Mouse (Mus musculus) brain, embryonic 14.5 days (tissue): ENCODE measurements around the gene Gm28230.

Experiments
- CTCF ChIP-seq: fragments of 200-500 bp; IDR thresholded peaks from 2 replicates; pipeline ENCODE4 v1.5.1; 2012; ENCODE audit warnings: inconsistent platforms, mild to moderate bottlenecking, moderate library complexity, borderline replicate concordance; ENCODE audit not compliant: insufficient read depth, insufficient read length; ENCODE audit errors: extremely low read depth
- POLR2A ChIP-seq: fragments of 200-500 bp; IDR thresholded peaks from 2 replicates; pipeline ENCODE4 v1.6.1; 2012; ENCODE audit warnings: mild to moderate bottlenecking, inconsistent platforms, borderline replicate concordance; ENCODE audit not compliant: poor library complexity, insufficient read depth, insufficient read length, severe bottlenecking; ENCODE audit errors: extremely low read depth

- TF ChIP-seq CTCF (peak; percentile 24; the same call in 1 of the 2 replicates), POLR2A (no peak)
Measured at GRCm38 (mm10) chr2:74697567-74698121, 28.9 kb upstream of the Gm28230 start, which contains the start of gene Hoxd9.
